Mouse (Mus musculus): Measurements from ENCODE around the gene Hdac9. TPM values are rescaled to one million over a fixed set of nuclear protein-coding genes. Genes with fewer than 3 reads are reported as not detected.

Hdac9 gene
- total and polyA plus RNA-seq, 3 experiments, result 0.55 to 1.4 TPM; not detected in 1

DNA sequence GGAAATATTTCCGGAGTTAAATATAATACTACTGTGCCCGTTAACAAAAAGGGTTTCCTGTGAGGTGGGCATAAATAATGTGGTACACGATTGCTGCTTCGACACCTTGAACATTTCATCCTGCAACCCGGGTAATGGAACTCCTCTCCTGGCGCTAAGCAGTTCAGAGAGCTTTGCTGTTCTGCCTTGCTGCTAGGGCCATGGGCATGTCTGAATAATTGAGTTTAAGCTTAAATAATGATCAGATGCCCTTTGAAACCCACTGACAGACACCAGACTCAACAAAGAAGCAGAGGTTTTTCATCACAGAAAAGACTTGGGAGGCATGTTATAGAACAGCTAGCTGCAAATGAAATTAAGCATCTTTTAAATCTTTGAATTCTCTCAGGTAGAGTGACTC lies 646.8 kb downstream of the Hdac9 start:
- Histone ChIP-seq H3K4me1 (ENCODE audit: insufficient read depth, low read depth, low read length) (no peaks in the 10 kb centered on the region), H3K36me3 (replicated peaks) (no peaks in the 10 kb centered on the region), H3K9me3 (replicated peaks) (peaks cover 4% of the 10 kb centered on the region), H3K4me3 (ENCODE audit: low read depth, low read length) (no peak overlapping the region), H3K27me3 (ENCODE audit: insufficient read depth, low read length) (no peaks in the 10 kb centered on the region)
- no peak for TF ChIP-seq POLR2AphosphoS5 (IDR thresholded peaks at IDR 0.05; ENCODE audit: insufficient replicate concordance, low read depth, low read length)
- TF ChIP-seq GATA2 (IDR thresholded peaks at IDR 0.05; ENCODE audit: borderline replicate concordance, low read depth, low read length), result no peak
- ATAC-seq (ENCODE audit: extremely low read depth, insufficient number of reproducible peaks, low FRiP score, poor library complexity, severe bottlenecking), result no peak
- DNase-seq (ENCODE audit: low spot score), result no peak

DNA sequence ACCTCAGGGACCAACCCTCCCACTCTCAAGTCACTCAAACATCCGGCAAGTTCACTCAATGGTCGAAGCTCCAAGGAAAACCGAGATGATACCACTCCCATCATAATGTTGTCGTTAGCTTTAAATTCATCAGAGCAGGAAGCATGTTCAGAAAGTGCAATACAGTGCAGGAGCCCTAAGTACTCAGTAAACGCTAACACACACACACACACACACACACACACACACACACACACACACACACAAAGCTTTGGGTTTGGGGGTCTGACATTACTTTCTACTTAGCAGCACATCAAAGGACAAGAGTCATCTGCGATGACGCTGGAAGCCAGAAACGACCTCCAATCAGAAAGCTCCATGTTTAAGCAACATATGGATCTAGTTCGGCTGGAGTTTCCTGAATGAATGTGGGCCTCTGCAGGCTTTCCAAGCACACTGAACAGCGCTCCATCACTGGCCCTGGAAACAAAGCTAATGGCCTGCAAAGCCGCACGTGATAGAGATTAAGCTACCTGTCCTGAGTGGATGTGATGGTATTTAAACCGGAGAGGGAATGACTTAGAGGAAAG lies 647.3 kb downstream of the Hdac9 start:
- H3K36me3 ChIP-seq (replicated peaks), result no peaks in the 10 kb centered on the region
- no peaks in the 10 kb centered on the region for H3K4me1 ChIP-seq (ENCODE audit: insufficient read depth, low read depth, low read length)
- TF ChIP-seq CTCF (IDR thresholded peaks at IDR 0.05; ENCODE audit: low read depth, low read length), result no peak
- no peak for TF ChIP-seq POLR2AphosphoS5 (IDR thresholded peaks at IDR 0.05; ENCODE audit: insufficient replicate concordance, low read depth, low read length)
- no peak for TF ChIP-seq GATA2 (IDR thresholded peaks at IDR 0.05; ENCODE audit: borderline replicate concordance, low read depth, low read length)
- TF ChIP-seq TAL1 (conservative IDR thresholded peaks at IDR 0.05; ENCODE audit: low read depth, low read length), result no peak
- no peak for TF ChIP-seq GATA1 (IDR thresholded peaks at IDR 0.05; ENCODE audit: borderline replicate concordance, low read length)
- H3K27me3 ChIP-seq (ENCODE audit: insufficient read depth, low read length), result no peaks in the 10 kb centered on the region
- peaks cover 4% of the 10 kb centered on the region for H3K9me3 ChIP-seq (replicated peaks)
- H3K4me3 ChIP-seq (ENCODE audit: low read depth, low read length), result no peak overlapping the region
- ATAC-seq (ENCODE audit: extremely low read depth, insufficient number of reproducible peaks, low FRiP score, poor library complexity, severe bottlenecking) (no peak), DNase-seq (ENCODE audit: low spot score) (no peak)

DNA sequence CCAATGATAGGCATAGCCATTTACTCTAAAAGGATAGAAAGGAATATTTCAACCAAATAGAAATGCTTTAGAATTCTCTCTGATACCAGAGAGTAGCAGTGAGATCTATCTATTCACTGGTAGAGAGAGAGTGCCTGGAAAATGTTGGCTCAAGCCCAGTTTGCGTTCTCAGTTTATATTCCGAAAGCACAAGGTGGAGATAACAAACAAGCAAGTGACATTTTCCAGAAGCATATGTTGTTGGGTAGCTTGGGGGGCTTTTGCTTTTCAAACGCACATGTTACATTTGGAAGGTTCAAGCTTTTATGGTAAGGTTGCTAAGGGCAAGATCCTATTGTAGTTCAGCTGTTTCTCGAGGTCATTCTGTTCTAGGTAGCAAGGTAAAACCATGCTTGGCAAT lies 657.2 kb downstream of the Hdac9 start:
- no peaks in the 10 kb centered on the region for H3K27me3 ChIP-seq (ENCODE audit: insufficient read depth, low read length)
- no peaks in the 10 kb centered on the region for H3K4me1 ChIP-seq (ENCODE audit: insufficient read depth, low read depth, low read length)
- TF ChIP-seq POLR2AphosphoS5 (IDR thresholded peaks at IDR 0.05; ENCODE audit: insufficient replicate concordance, low read depth, low read length) (no peak), GATA1 (IDR thresholded peaks at IDR 0.05; ENCODE audit: borderline replicate concordance, low read length) (no peak), GATA2 (IDR thresholded peaks at IDR 0.05; ENCODE audit: borderline replicate concordance, low read depth, low read length) (no peak), TAL1 (conservative IDR thresholded peaks at IDR 0.05; ENCODE audit: low read depth, low read length) (no peak), CTCF (IDR thresholded peaks at IDR 0.05; ENCODE audit: low read depth, low read length) (no peak)
- no peak overlapping the region for H3K4me3 ChIP-seq (ENCODE audit: low read depth, low read length)
- DNase-seq (ENCODE audit: low spot score), result no peak
- peaks cover 14% of the 10 kb centered on the region for H3K9me3 ChIP-seq (replicated peaks)
- ATAC-seq (ENCODE audit: extremely low read depth, insufficient number of reproducible peaks, low FRiP score, poor library complexity, severe bottlenecking), result no peak
- H3K36me3 ChIP-seq (replicated peaks), result no peaks in the 10 kb centered on the region

DNA sequence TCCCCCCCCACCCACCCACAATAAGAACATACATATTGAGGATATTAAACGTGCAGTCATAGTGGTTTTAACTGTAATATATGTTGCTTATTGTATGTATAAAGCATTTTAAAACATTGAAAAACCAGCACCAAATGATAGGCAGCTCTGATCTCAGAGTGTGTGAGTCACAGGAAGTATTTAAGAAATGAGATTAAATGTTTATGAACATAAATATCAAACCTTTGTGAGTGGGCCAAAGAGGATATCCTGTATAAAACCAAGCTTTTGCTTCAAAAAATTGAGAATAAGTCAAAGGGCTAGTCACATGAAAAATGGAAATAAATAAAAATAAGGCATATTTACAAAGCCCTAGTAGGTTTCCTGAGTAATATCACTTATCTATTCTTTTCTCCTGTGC lies 667.7 kb downstream of the Hdac9 start:
- H3K4me1 ChIP-seq (ENCODE audit: insufficient read depth, low read depth, low read length), result no peaks in the 10 kb centered on the region
- ATAC-seq (ENCODE audit: extremely low read depth, insufficient number of reproducible peaks, low FRiP score, poor library complexity, severe bottlenecking) (no peak), DNase-seq (ENCODE audit: low spot score) (no peak)
- TF ChIP-seq GATA1 (IDR thresholded peaks at IDR 0.05; ENCODE audit: borderline replicate concordance, low read length) (no peak), POLR2AphosphoS5 (IDR thresholded peaks at IDR 0.05; ENCODE audit: insufficient replicate concordance, low read depth, low read length) (no peak), CTCF (IDR thresholded peaks at IDR 0.05; ENCODE audit: low read depth, low read length) (no peak), GATA2 (IDR thresholded peaks at IDR 0.05; ENCODE audit: borderline replicate concordance, low read depth, low read length) (no peak), TAL1 (conservative IDR thresholded peaks at IDR 0.05; ENCODE audit: low read depth, low read length) (no peak)
- no peaks in the 10 kb centered on the region for H3K36me3 ChIP-seq (replicated peaks)
- H3K27me3 ChIP-seq (ENCODE audit: insufficient read depth, low read length), result no peaks in the 10 kb centered on the region
- no peak overlapping the region for H3K4me3 ChIP-seq (ENCODE audit: low read depth, low read length)
- H3K9me3 ChIP-seq (replicated peaks), result peaks cover 11% of the 10 kb centered on the region

DNA sequence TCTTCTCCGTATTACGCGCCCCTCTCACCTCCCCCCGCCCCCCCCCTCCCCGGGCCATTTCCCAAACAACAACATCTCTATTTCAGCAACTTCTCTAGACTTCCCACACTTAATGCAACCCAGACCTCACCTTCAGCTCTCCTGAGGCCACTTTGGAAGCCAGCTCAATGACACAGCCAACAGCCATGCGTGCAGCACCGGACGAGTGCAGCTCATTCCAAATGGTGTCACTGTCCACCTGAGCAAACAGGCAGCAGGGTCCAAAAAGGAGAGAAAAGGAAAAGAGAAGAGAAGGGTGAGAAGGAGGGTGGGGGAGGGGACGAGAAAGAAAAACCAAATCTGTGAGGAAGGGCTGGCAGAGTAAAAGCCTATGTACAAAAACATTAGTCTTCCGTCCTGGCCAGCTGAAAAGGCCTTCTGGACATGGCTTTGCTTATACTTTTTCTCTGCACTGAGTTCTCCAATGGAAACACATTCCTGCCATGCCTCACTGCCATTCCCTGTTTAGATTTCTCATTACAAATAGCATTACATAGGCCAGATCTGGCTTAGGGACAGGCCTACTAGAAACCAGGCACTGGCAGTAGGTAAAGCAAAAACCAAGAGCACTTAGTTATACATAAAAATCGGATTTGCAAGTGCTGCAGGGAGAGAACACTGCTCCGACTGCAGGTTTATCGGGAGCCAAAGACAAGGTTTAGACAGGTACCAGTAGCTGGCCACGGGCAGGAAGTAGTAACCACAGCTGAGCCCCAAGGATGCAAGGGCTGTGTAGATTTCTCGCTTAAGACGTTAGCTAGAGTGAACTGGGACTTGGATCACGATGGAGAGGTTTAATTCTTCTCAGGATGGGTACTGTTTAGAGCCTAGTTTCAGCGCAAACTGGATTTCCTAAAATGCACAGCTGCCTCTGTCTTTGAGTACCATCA lies 668.4 kb downstream of the Hdac9 start:
- ATAC-seq (ENCODE audit: extremely low read depth, insufficient number of reproducible peaks, low FRiP score, poor library complexity, severe bottlenecking) (no peak), DNase-seq (ENCODE audit: low spot score) (no peak)
- Histone ChIP-seq H3K27me3 (ENCODE audit: insufficient read depth, low read length) (no peaks in the 10 kb centered on the region), H3K9me3 (replicated peaks) (peaks cover 11% of the 10 kb centered on the region), H3K4me1 (ENCODE audit: insufficient read depth, low read depth, low read length) (no peaks in the 10 kb centered on the region), H3K4me3 (ENCODE audit: low read depth, low read length) (no peak overlapping the region), H3K36me3 (replicated peaks) (no peaks in the 10 kb centered on the region)
- no peak for TF ChIP-seq GATA2 (IDR thresholded peaks at IDR 0.05; ENCODE audit: borderline replicate concordance, low read depth, low read length)

DNA sequence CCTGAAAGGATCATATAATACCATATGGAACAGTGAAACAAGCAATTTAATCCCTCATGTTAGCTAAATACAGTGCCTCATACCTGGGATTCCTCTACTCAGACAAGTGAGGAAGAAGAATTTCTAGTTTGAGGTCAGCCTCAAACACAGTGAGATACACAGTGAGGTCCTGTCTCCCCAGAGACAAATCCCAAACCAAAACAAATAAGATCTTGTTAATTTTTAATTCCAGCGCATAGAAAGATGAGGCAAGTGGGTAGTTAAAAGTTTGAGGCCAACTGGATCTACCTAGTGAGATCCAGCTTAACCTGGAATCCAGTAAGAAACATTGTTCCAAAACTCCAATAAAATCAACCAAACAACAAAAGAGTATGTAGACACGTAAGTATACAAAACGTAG lies 678.1 kb downstream of the Hdac9 start:
- Histone ChIP-seq H3K9me3 (replicated peaks) (peaks cover 4% of the 10 kb centered on the region; the same call in 1 of the 2 replicates), H3K36me3 (replicated peaks) (no peaks in the 10 kb centered on the region), H3K27me3 (ENCODE audit: insufficient read depth, low read length) (no peaks in the 10 kb centered on the region), H3K4me3 (ENCODE audit: low read depth, low read length) (no peak overlapping the region), H3K4me1 (ENCODE audit: insufficient read depth, low read depth, low read length) (no peaks in the 10 kb centered on the region)
- TF ChIP-seq CTCF (IDR thresholded peaks at IDR 0.05; ENCODE audit: low read depth, low read length) (no peak), GATA2 (IDR thresholded peaks at IDR 0.05; ENCODE audit: borderline replicate concordance, low read depth, low read length) (no peak), TAL1 (conservative IDR thresholded peaks at IDR 0.05; ENCODE audit: low read depth, low read length) (no peak), POLR2AphosphoS5 (IDR thresholded peaks at IDR 0.05; ENCODE audit: insufficient replicate concordance, low read depth, low read length) (no peak), GATA1 (IDR thresholded peaks at IDR 0.05; ENCODE audit: borderline replicate concordance, low read length) (no peak)
- no peak for DNase-seq (ENCODE audit: low spot score)
- no peak for ATAC-seq (ENCODE audit: extremely low read depth, insufficient number of reproducible peaks, low FRiP score, poor library complexity, severe bottlenecking)
